Mouse (Mus musculus): ENCODE measurements around the gene Peak1.

DNA sequence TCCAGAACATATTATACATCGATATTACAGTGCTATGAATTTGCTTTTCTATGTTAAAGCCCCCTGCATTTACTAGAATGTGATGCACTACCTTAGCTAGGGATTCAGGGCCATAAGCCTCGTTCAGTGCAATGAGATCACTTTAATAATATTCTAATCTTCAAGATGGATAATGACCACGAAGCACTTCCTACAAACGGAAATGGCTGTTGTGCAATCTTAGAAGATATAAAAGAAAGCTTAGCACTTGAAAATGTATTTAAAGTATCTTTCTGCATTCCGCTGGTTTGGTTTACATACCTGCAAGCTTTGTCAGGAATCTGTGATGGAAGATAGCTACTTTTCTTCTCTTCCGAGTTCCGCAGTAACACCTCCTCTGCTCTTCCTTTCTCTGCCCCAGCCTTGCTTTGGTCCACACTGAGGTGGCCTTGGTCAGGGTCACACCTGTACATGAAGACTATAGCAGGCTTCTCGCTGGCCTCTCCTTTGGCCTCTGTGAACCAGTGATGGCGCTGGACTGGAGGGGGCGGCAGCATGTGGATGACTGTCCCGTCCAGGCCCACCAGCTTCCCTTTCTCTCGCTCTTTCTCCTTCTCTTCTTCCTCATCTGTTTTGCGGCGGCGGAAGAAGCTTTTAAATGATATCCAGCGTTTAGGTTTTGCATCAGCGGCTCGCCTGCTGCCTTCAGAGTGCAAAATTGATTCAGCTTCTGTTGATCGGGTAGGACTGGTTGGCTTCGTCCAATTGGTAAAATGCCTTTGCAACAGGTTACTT, 160.5 kb downstream of the Peak1 start:
- TF ChIP-seq CEBPB (IDR thresholded peaks at IDR 0.05; ENCODE audit: low read depth) = peak; percentile 66
- TF ChIP-seq CTCF (IDR thresholded peaks at IDR 0.05; ENCODE audit: control insufficient read depth, insufficient read depth, insufficient read length) = no peak
- no peak for TF ChIP-seq MYOD1 (IDR thresholded peaks at IDR 0.05; ENCODE audit: control insufficient read depth, insufficient read length, low read depth)
- TF ChIP-seq MAX (IDR thresholded peaks at IDR 0.05) = no peak
- no peak for TF ChIP-seq USF1 (IDR thresholded peaks at IDR 0.05; ENCODE audit: low read depth)

All from C2C12 (cell line).